8 mouse cellular contexts compared by ENCODE assay signal in genomic region chr12:69680635-69681565, GRCm38 (mm10). TPM values are rescaled to one million over a fixed set of nuclear protein-coding genes. Genes with fewer than 3 reads are reported as not detected.
A peak's percentile ranks its signal among the peaks of the same experiment; 100 is the strongest.
DNase-seq lines count a peak whose midpoint lies in the region; ATAC-seq and TF ChIP-seq lines count a peak whose summit lies in the region.

No protein-coding gene starts in this region.

- ATAC-seq in forebrain, embryonic 12.5 days (ENCODE audit: low FRiP score), result peak; percentile 66
- peak; percentile 59 for ATAC-seq in lung, postnatal 0 days

- H3K27ac ChIP-seq in ES-E14 (ENCODE audit: insufficient read depth, low read depth, low read length, poor library complexity, severe bottlenecking), result no peak overlapping the region
- H3K27ac ChIP-seq in brown adipose tissue, adult 24 weeks (replicated peaks; ENCODE audit: low read depth, low read length), result peak overlapping the region; percentile 89
- peak overlapping the region; percentile 96 for H3K27ac ChIP-seq in forebrain, embryonic 12.5 days
- H3K27ac ChIP-seq in lung, postnatal 0 days (ENCODE audit: low read length), result peak overlapping the region; percentile 99
- peak overlapping the region; percentile 58 for H3K27ac ChIP-seq in olfactory bulb, adult 2 months (ENCODE audit: insufficient read depth, low read depth, low read length)

- H3K4me1 ChIP-seq in ES-E14 (ENCODE audit: control insufficient read depth in 2 of 2, insufficient read depth in 2 of 2, low read length in 2 of 2, poor library complexity in 1 of 2), result 0 out of 4 replicates have a peak, but pooled peaks cover 0 to 2% of the 10 kb centered on the region in 2 experiments
- peaks cover 9% of the 10 kb centered on the region for H3K4me1 ChIP-seq in brown adipose tissue, adult 24 weeks (ENCODE audit: control insufficient read depth, insufficient read depth, insufficient read length, low read length)
- peaks cover 15% of the 10 kb centered on the region for H3K4me1 ChIP-seq in forebrain, embryonic 12.5 days
- H3K4me1 ChIP-seq in lung, postnatal 0 days (ENCODE audit: insufficient read depth, low read depth, low read length), result peaks cover 5% of the 10 kb centered on the region; the same call in 1 of the 2 replicates
- H3K4me1 ChIP-seq in olfactory bulb, adult 2 months (ENCODE audit: control insufficient read depth, insufficient read depth, low read length), result peaks cover 7% of the 10 kb centered on the region

- intact Hi-C loops in heart, postnatal 25 days (cut with DNase I), result loop anchor here (5.0 kb wide), 2 partner anchors 34 to 319 kb away; no protein-coding TSS in a partner anchor

- H3K36me3 ChIP-seq in ES-E14 (ENCODE audit: control insufficient read depth, insufficient read depth, low read length, poor library complexity, severe bottlenecking), result no peaks in the 10 kb centered on the region
- no peaks in the 10 kb centered on the region for H3K36me3 ChIP-seq in forebrain, embryonic 12.5 days (replicated peaks)
- H3K36me3 ChIP-seq in lung, postnatal 0 days (ENCODE audit: insufficient read depth, low read length), result no peaks in the 10 kb centered on the region

- in situ Hi-C loops in ES-E14 (cut with MboI; ENCODE audit: low sequenced_read_pairs in 2 of 2, unreplicated experiment in 2 of 2), result no loop called here

- under 1% methylated on average over 56 of the region's 56 CpGs for WGBS in forebrain, embryonic 12.5 days
- WGBS in lung, postnatal 0 days, result 1% methylated on average over 41 of the region's 56 CpGs
- 1% methylated on average over 56 of the region's 56 CpGs for WGBS in olfactory bulb, adult 2 months

- H3K4me2 ChIP-seq in forebrain, embryonic 12.5 days, result peak overlapping the region; percentile 80
- H3K4me2 ChIP-seq in lung, postnatal 0 days (replicated peaks; ENCODE audit: low read depth, low read length), result peak overlapping the region; percentile 76

- no peak for TF ChIP-seq CTCF in lung, postnatal 0 days (IDR thresholded peaks at IDR 0.05)
- TF ChIP-seq CTCF in olfactory bulb, adult 2 months (IDR thresholded peaks at IDR 0.05; ENCODE audit: insufficient read depth, low read depth, low read length), result no peak

- TF ChIP-seq EP300 in lung, postnatal 0 days (IDR thresholded peaks at IDR 0.05), result no peak

- no peaks in the 10 kb centered on the region for H3K27me3 ChIP-seq in forebrain, embryonic 12.5 days
- no peaks in the 10 kb centered on the region for H3K27me3 ChIP-seq in lung, postnatal 0 days (replicated peaks; ENCODE audit: insufficient read depth, low read length)

- H3K9me3 ChIP-seq in ES-E14 (ENCODE audit: control insufficient read depth, insufficient read depth, low read depth, low read length), result no peaks in the 10 kb centered on the region
- H3K9me3 ChIP-seq in forebrain, embryonic 12.5 days, result no peaks in the 10 kb centered on the region
- H3K9me3 ChIP-seq in lung, postnatal 0 days (ENCODE audit: low read length), result no peaks in the 10 kb centered on the region

- H3K4me3 ChIP-seq in ES-E14 (ENCODE audit: insufficient read depth in 1 of 2, low read depth in 1 of 2, low read length in 2 of 2, poor library complexity in 1 of 2, severe bottlenecking in 1 of 2), result peak overlapping the region; percentile 96 to 98
- H3K4me3 ChIP-seq in brown adipose tissue, adult 24 weeks (ENCODE audit: insufficient read depth, low read depth, low read length), result peak overlapping the region; percentile 99
- H3K4me3 ChIP-seq in forebrain, embryonic 12.5 days (replicated peaks), result peak overlapping the region; percentile 93
- H3K4me3 ChIP-seq in lung, postnatal 0 days (ENCODE audit: low read depth, low read length), result peak overlapping the region; percentile 98
- H3K4me3 ChIP-seq in olfactory bulb, adult 2 months (ENCODE audit: insufficient read depth, low read depth, low read length), result peak overlapping the region; percentile 85

- H3K9ac ChIP-seq in ES-E14 (ENCODE audit: insufficient read depth, low read depth, low read length, poor library complexity, severe bottlenecking), result peak overlapping the region; percentile 82
- H3K9ac ChIP-seq in forebrain, embryonic 12.5 days, result peak overlapping the region; percentile 94
- H3K9ac ChIP-seq in lung, postnatal 0 days (replicated peaks; ENCODE audit: low read depth), result peak overlapping the region; percentile 98

- no peak for DNase-seq in ES-E14 (ENCODE audit: low read depth, low spot score)
- peak; percentile 7 for DNase-seq in heart, postnatal 25 days (ENCODE audit: low spot score)
- peak; percentile 8 to 42 for DNase-seq in layer of hippocampus, adult 18-20 months (ENCODE audit: low spot score in 2 of 2)
- peak; percentile 89 for DNase-seq in lung, postnatal 0 days (ENCODE audit: low spot score)
- peak; percentile 52 for DNase-seq in thymus, postnatal 25 days

- TF ChIP-seq POLR2A in olfactory bulb, adult 2 months (IDR thresholded peaks at IDR 0.05; ENCODE audit: insufficient read depth, low read depth, low read length), result no peak

TF ChIP-seq in ES-E14, 5 proteins besides CTCF, POLR2A, EP300 and RAD21:
- TF ChIP-seq MAFK (IDR thresholded peaks at IDR 0.05; ENCODE audit: insufficient read depth, low read depth, low read length), result no peak
- no peak for TF ChIP-seq ZNF384 (IDR thresholded peaks at IDR 0.05; ENCODE audit: low read depth, low read length)
- no peak for TF ChIP-seq ZC3H11A (IDR thresholded peaks at IDR 0.05; ENCODE audit: borderline replicate concordance, low read depth, low read length)
- TF ChIP-seq CHD2 (IDR thresholded peaks at IDR 0.05; ENCODE audit: low read depth, low read length), result no peak

RNA-seq across cellular contexts. Expression of gene Sos2, which starts 0.8 kb away (rescaled TPM):
- total RNA-seq in ES-E14 (2012; rRNA removed), result 3.5 and 6.9 TPM in 2 replicates
- polyA plus RNA-seq in brown adipose tissue, adult 24 weeks (2012; ENCODE audit: insufficient read depth, insufficient read length, missing spikeins), result 28.8 and 29.5 TPM in 2 replicates
- polyA plus RNA-seq in forebrain, embryonic 12.5 days (2016; fragmentation: Nextera tagmentation; extraction: Ambion mirVana), result 8.9 and 11.0 TPM in 2 replicates
- total RNA-seq in heart, postnatal 25 days (2021), result 10 to 100 TPM; 34.9 to 40.3 TPM
- 10 to 100 TPM; 35.2 to 37.4 TPM for total RNA-seq in layer of hippocampus, adult 18-20 months (2021)
- 10.6 and 11.9 TPM in 2 replicates for polyA plus RNA-seq in lung, postnatal 0 days (2015; fragmentation: Nextera tagmentation; extraction: Ambion mirVana)
- polyA plus RNA-seq in olfactory bulb, adult 2 months (2012; ENCODE audit: insufficient read depth, insufficient read length, low replicate concordance, missing spikeins), result not detected in 2 replicates

RNA-seq across cellular contexts. Expression of gene L2hgdh, which starts 43.8 kb away (rescaled TPM):
- total RNA-seq in ES-E14 (2012; rRNA removed), result 23.3 and 28.2 TPM in 2 replicates
- 17.0 and 17.7 TPM in 2 replicates for polyA plus RNA-seq in brown adipose tissue, adult 24 weeks (2012; ENCODE audit: insufficient read depth, insufficient read length, missing spikeins)
- polyA plus RNA-seq in forebrain, embryonic 12.5 days (2016; fragmentation: Nextera tagmentation; extraction: Ambion mirVana), result 15.7 and 16.2 TPM in 2 replicates
- 10 to 100 TPM; 41.7 to 47.7 TPM for total RNA-seq in heart, postnatal 25 days (2021)
- 10 to 100 TPM; 14.6 to 19.6 TPM for total RNA-seq in layer of hippocampus, adult 18-20 months (2021)
- 3.7 and 4.5 TPM in 2 replicates for polyA plus RNA-seq in lung, postnatal 0 days (2015; fragmentation: Nextera tagmentation; extraction: Ambion mirVana)
- polyA plus RNA-seq in olfactory bulb, adult 2 months (2012; ENCODE audit: insufficient read depth, insufficient read length, low replicate concordance, missing spikeins), result not detected in 2 replicates

RNA-seq across cellular contexts. Expression of gene Atp5s, which starts 43.9 kb away (rescaled TPM):
- total RNA-seq in ES-E14 (2012; rRNA removed), result 7.9 and 9.6 TPM in 2 replicates
- polyA plus RNA-seq in brown adipose tissue, adult 24 weeks (2012; ENCODE audit: insufficient read depth, insufficient read length, missing spikeins), result 27.5 and 41.6 TPM in 2 replicates
- 22.7 and 24.1 TPM in 2 replicates for polyA plus RNA-seq in forebrain, embryonic 12.5 days (2016; fragmentation: Nextera tagmentation; extraction: Ambion mirVana)
- 10 to 100 TPM; 27.6 to 28.3 TPM for total RNA-seq in heart, postnatal 25 days (2021)
- 10 to 100 TPM; 33.5 to 35.0 TPM for total RNA-seq in layer of hippocampus, adult 18-20 months (2021)
- polyA plus RNA-seq in lung, postnatal 0 days (2015; fragmentation: Nextera tagmentation; extraction: Ambion mirVana), result 18.5 and 21.4 TPM in 2 replicates
- not detected in 2 replicates for polyA plus RNA-seq in olfactory bulb, adult 2 months (2012; ENCODE audit: insufficient read depth, insufficient read length, low replicate concordance, missing spikeins)

Comparison
In these comparisons a context has a peak if more than half of its experiments do, and no peak if none do; other contexts are left out.
1. RNA of gene Atp5s, which starts 43.9 kb away (polyA plus RNA-seq): 27.5 to 41.6 TPM in brown adipose tissue, adult 24 weeks, 22.7 to 24.1 TPM in forebrain, embryonic 12.5 days and 18.5 to 21.4 TPM in lung, postnatal 0 days; not detected in olfactory bulb, adult 2 months; every median in the first group is over 10 times any median in the second.
2. Peak in every context shown above with its lines, with median percentiles within 50 percentile points of each other: H3K4me3 ChIP-seq and H3K9ac ChIP-seq.